ENCODE assay signal across 11 mouse cellular contexts in genomic region chr19:10701013-10701726, GRCm38 (mm10). TPM values are rescaled to one million over a fixed set of nuclear protein-coding genes. Genes with fewer than 3 reads are reported as not detected.
DNase-seq lines count a peak whose midpoint lies in the region; ATAC-seq lines count a peak whose summit lies in the region.
"Had no signal": no experiment of that assay in that cellular context is flagged by ENCODE, and none has a peak within 500 bp of the region (broad histone marks: within the 10 kb centered on the region; RNA-seq: fewer than 3 reads in every experiment).

No protein-coding gene starts in this region.

- 57% methylated on average over 6 of the region's 6 CpGs for WGBS in forebrain, embryonic 12.5 days
- 59% methylated on average over 6 of the region's 6 CpGs for WGBS in forebrain, embryonic 16.5 days
- 67% methylated on average over 6 of the region's 6 CpGs for WGBS in kidney, embryonic 14.5 days
- 78% methylated on average over 6 of the region's 6 CpGs for WGBS in intestine, embryonic 16.5 days

- H3K4me1 ChIP-seq in forebrain, embryonic 12.5 days, result peaks cover 47% of the 10 kb centered on the region
- peaks cover 36% of the 10 kb centered on the region for H3K4me1 ChIP-seq in forebrain, embryonic 16.5 days (replicated peaks; ENCODE audit: control insufficient read depth, insufficient read depth, low read length)
- H3K4me1 ChIP-seq in kidney, embryonic 14.5 days (ENCODE audit: control insufficient read depth, insufficient read depth, low read length), result peaks cover 35% of the 10 kb centered on the region
- peaks cover 50% of the 10 kb centered on the region for H3K4me1 ChIP-seq in intestine, embryonic 16.5 days (ENCODE audit: control insufficient read depth, insufficient read depth, low read length)

- H3K9ac ChIP-seq in forebrain, embryonic 12.5 days, result no peak overlapping the region
- H3K9ac ChIP-seq in forebrain, embryonic 16.5 days (replicated peaks; ENCODE audit: low read depth, low read length), result no peak overlapping the region
- no peak overlapping the region for H3K9ac ChIP-seq in kidney, embryonic 14.5 days (ENCODE audit: low read depth, low read length)
- H3K9ac ChIP-seq in intestine, embryonic 16.5 days (ENCODE audit: low read depth, low read length), result no peak overlapping the region
- H3K9ac ChIP-seq: forebrain, embryonic 13.5 days had no signal

- no peaks in the 10 kb centered on the region for H3K9me3 ChIP-seq in forebrain, embryonic 12.5 days
- H3K9me3 ChIP-seq in forebrain, embryonic 16.5 days (ENCODE audit: control insufficient read depth, low read length), result no peaks in the 10 kb centered on the region
- H3K9me3 ChIP-seq in kidney, embryonic 14.5 days (ENCODE audit: control insufficient read depth, low read length), result no peaks in the 10 kb centered on the region
- no peaks in the 10 kb centered on the region for H3K9me3 ChIP-seq in intestine, embryonic 16.5 days (ENCODE audit: control insufficient read depth, low read length)
- H3K9me3 ChIP-seq: forebrain, embryonic 13.5 days had no signal

- peak; percentile 41 for DNase-seq in lung, postnatal 36 days
- DNase-seq in lung, postnatal 4 days, result no peak
- peak; percentile 52 to 66 for DNase-seq in cerebellum, postnatal 25 days
- peak; percentile 72 for DNase-seq in skeletal muscle tissue, adult 2 months (ENCODE audit: low read depth, low spot score)
- DNase-seq: kidney, postnatal 14 days had no signal

- no peak overlapping the region for H3K4me2 ChIP-seq in forebrain, embryonic 12.5 days
- H3K4me2 ChIP-seq in forebrain, embryonic 16.5 days (ENCODE audit: low read length), result no peak overlapping the region
- H3K4me2 ChIP-seq in kidney, embryonic 14.5 days (replicated peaks; ENCODE audit: low read depth, low read length), result no peak overlapping the region
- no peak overlapping the region for H3K4me2 ChIP-seq in intestine, embryonic 16.5 days (ENCODE audit: low read depth, low read length)
- H3K4me2 ChIP-seq: forebrain, embryonic 13.5 days had no signal

- H3K27me3 ChIP-seq in forebrain, embryonic 12.5 days, result no peaks in the 10 kb centered on the region
- no peaks in the 10 kb centered on the region for H3K27me3 ChIP-seq in forebrain, embryonic 16.5 days (replicated peaks; ENCODE audit: control insufficient read depth, insufficient read depth, low read length)
- H3K27me3 ChIP-seq in kidney, embryonic 14.5 days (ENCODE audit: control insufficient read depth, insufficient read depth, low read length), result no peaks in the 10 kb centered on the region
- H3K27me3 ChIP-seq in intestine, embryonic 16.5 days (replicated peaks; ENCODE audit: control insufficient read depth, insufficient read depth, low read length), result no peaks in the 10 kb centered on the region
- H3K27me3 ChIP-seq: forebrain, embryonic 13.5 days had no signal

- 0 out of 2 replicates have a peak, but pooled peaks have one; percentile 31 for ATAC-seq in forebrain, embryonic 12.5 days (ENCODE audit: low FRiP score)
- ATAC-seq in forebrain, embryonic 16.5 days, result no peak
- ATAC-seq in kidney, embryonic 14.5 days (ENCODE audit: low FRiP score, low TSS enrichment), result no peak
- ATAC-seq in intestine, embryonic 16.5 days, result no peak
- ATAC-seq: forebrain, embryonic 13.5 days had no signal

- H3K27ac ChIP-seq in forebrain, embryonic 12.5 days, result no peak overlapping the region
- H3K27ac ChIP-seq in forebrain, embryonic 16.5 days (ENCODE audit: low read length), result no peak overlapping the region
- no peak overlapping the region for H3K27ac ChIP-seq in kidney, embryonic 14.5 days (ENCODE audit: low read depth, low read length)
- H3K27ac ChIP-seq in intestine, embryonic 16.5 days (ENCODE audit: low read length), result no peak overlapping the region
- H3K27ac ChIP-seq: forebrain, embryonic 13.5 days had no signal

- H3K4me3 ChIP-seq in forebrain, embryonic 12.5 days (replicated peaks), result no peak overlapping the region
- no peak overlapping the region for H3K4me3 ChIP-seq in forebrain, embryonic 16.5 days (replicated peaks; ENCODE audit: low read length)
- H3K4me3 ChIP-seq in kidney, embryonic 14.5 days (ENCODE audit: low read length), result no peak overlapping the region
- H3K4me3 ChIP-seq in intestine, embryonic 16.5 days (ENCODE audit: low read length), result no peak overlapping the region
- H3K4me3 ChIP-seq: forebrain, embryonic 13.5 days had no signal

- no peaks in the 10 kb centered on the region for H3K36me3 ChIP-seq in forebrain, embryonic 12.5 days (replicated peaks)
- no peaks in the 10 kb centered on the region for H3K36me3 ChIP-seq in forebrain, embryonic 16.5 days (ENCODE audit: control insufficient read depth, insufficient read depth)
- H3K36me3 ChIP-seq in kidney, embryonic 14.5 days (ENCODE audit: control insufficient read depth, insufficient read depth, low read length), result no peaks in the 10 kb centered on the region
- H3K36me3 ChIP-seq in intestine, embryonic 16.5 days (ENCODE audit: control insufficient read depth, insufficient read depth, low read length), result no peaks in the 10 kb centered on the region

RNA-seq across cellular contexts. Expression of gene Vps37c, which starts 12.6 kb away (rescaled TPM):
- 32.5 and 35.2 TPM in 2 replicates for polyA plus RNA-seq in forebrain, embryonic 12.5 days (2016; fragmentation: Nextera tagmentation; extraction: Ambion mirVana)
- polyA plus RNA-seq in forebrain, embryonic 16.5 days (2015; fragmentation: Nextera tagmentation; extraction: Ambion mirVana), result 38.3 and 40.5 TPM in 2 replicates
- polyA plus RNA-seq in kidney, embryonic 14.5 days (2014; fragmentation: Nextera tagmentation; extraction: Ambion mirVana), result 18.9 and 31.7 TPM in 2 replicates
- 36.2 and 37.6 TPM in 2 replicates for polyA plus RNA-seq in intestine, embryonic 16.5 days (2015; fragmentation: Nextera tagmentation; extraction: Ambion mirVana)

RNA-seq across cellular contexts. Expression of gene Pga5, which starts 23.3 kb away (rescaled TPM):
- polyA plus RNA-seq in forebrain, embryonic 12.5 days (2016; fragmentation: Nextera tagmentation; extraction: Ambion mirVana), result not detected in 2 replicates
- polyA plus RNA-seq in forebrain, embryonic 16.5 days (2015; fragmentation: Nextera tagmentation; extraction: Ambion mirVana), result not detected in 2 replicates
- not detected in 2 replicates for polyA plus RNA-seq in kidney, embryonic 14.5 days (2014; fragmentation: Nextera tagmentation; extraction: Ambion mirVana)
- polyA plus RNA-seq in intestine, embryonic 16.5 days (2015; fragmentation: Nextera tagmentation; extraction: Ambion mirVana), result 0.71 and 0.78 TPM in 2 replicates
- polyA plus RNA-seq: forebrain, embryonic 13.5 days; limb, embryonic 11.5 days had no signal

RNA-seq across cellular contexts. Expression of gene Cd5, which starts 37.6 kb away (rescaled TPM):
- polyA plus RNA-seq in forebrain, embryonic 12.5 days (2016; fragmentation: Nextera tagmentation; extraction: Ambion mirVana), result not detected in 2 replicates
- 0.06 and 0.10 TPM in 2 replicates for polyA plus RNA-seq in forebrain, embryonic 16.5 days (2015; fragmentation: Nextera tagmentation; extraction: Ambion mirVana)
- polyA plus RNA-seq in kidney, embryonic 14.5 days (2014; fragmentation: Nextera tagmentation; extraction: Ambion mirVana), result 0.46 and 0.61 TPM in 2 replicates
- polyA plus RNA-seq in intestine, embryonic 16.5 days (2015; fragmentation: Nextera tagmentation; extraction: Ambion mirVana), result 0.17 TPM in 1 of 2 replicates, not detected in the other
- polyA plus RNA-seq: forebrain, embryonic 13.5 days; limb, embryonic 11.5 days had no signal

Comparison
In these comparisons a context has a peak if more than half of its experiments do, and no peak if none do; other contexts are left out.
1. DNase-seq: peak in lung, postnatal 36 days (single experiment), cerebellum, postnatal 25 days (2 of 2) and skeletal muscle tissue, adult 2 months (single experiment); none in lung, postnatal 4 days (0 of 2).